Mouse (Mus musculus) brain, embryonic 14.5 days (tissue): Measurements from ENCODE around the gene Cldn4.

Experiments
- CTCF ChIP-seq: fragments of 200-500 bp; IDR thresholded peaks from 2 replicates; pipeline ENCODE4 v1.5.1; 2012; ENCODE audit warnings: inconsistent platforms, mild to moderate bottlenecking, moderate library complexity, borderline replicate concordance; ENCODE audit not compliant: insufficient read depth, insufficient read length; ENCODE audit errors: extremely low read depth
- POLR2A ChIP-seq: fragments of 200-500 bp; IDR thresholded peaks from 2 replicates; pipeline ENCODE4 v1.6.1; 2012; ENCODE audit warnings: mild to moderate bottlenecking, inconsistent platforms, borderline replicate concordance; ENCODE audit not compliant: poor library complexity, insufficient read depth, insufficient read length, severe bottlenecking; ENCODE audit errors: extremely low read depth

DNA sequence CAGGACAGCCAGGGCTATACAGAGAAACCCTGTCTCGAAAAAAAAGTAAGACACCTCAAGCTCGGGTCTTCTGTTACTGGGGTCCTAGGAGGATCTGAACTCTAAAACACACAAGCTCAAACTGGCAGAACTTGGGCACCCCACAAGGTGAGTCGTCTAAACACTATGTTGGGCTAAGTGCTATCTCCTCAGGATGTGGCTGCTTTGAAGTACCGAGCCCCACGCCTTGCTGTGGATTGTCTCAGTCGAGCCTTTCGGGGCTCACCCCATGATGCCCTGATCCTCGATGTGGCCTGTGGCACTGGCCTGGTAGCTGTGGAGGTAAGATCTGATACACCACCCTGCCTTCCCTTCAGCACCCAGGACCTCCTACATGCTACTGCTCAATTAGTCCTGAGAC, 13.5 kb downstream of the Cldn4 start:
- TF ChIP-seq POLR2A = no peak
- no peak for TF ChIP-seq CTCF
